Mouse (Mus musculus) kidney, adult 18-20 months (tissue): ENCODE measurements around the gene Cryzl1.
A peak's percentile ranks its signal among the peaks of the same experiment; 100 is the strongest.

ENCODE experiments used
- DNase-seq: peaks from one replicate; pipeline ENCODE4 v3.0.0; 2021

Gene Cryzl1

GRCm38 (mm10) chr16:91728123-91729065 lies at the start of gene Cryzl1:
Cryzl1 (minus strand) TSS chr16:91728975.
- peak; percentile 98 for DNase-seq

DNA sequence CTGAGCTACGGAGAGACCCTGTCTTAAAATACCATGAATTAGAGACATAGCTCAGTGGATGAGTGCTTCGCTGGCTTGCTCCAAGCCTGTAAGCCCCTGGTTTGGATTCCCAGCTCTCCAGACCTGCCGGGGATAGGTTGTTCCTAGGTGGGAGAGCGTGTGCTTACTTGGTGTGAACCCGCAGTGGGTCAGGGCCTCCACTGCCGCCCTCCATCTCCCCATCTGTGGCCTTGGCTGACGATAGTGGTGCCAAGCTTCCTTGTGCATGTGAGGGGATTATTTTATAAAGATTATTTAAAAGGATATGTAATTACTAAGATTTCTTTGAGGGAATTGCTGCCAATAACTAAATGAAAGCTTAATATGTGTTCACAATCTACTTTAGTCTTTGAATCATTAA lies 43.8 kb upstream of the Cryzl1 start:
- no peak for DNase-seq

DNA sequence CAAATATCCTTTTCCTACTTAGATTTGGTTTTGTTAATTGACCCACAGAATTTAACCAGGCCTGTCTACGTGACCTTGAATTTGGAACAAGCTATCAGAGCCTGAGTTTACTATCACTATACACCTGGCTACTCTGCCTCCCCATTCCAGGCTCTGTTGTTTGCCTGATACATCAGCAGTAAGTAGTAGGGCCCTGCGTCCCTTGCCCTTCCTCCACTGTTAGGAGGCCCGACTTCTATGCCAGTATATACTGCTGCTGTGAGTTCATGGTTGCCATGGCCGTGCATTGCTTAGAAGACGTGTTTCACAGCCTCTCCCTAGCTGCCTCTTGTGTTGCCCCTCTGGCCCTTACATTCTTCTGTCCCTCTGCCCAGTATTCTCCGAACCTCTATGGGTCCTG lies 42.6 kb upstream of the Cryzl1 start:
- DNase-seq: no peak

DNA sequence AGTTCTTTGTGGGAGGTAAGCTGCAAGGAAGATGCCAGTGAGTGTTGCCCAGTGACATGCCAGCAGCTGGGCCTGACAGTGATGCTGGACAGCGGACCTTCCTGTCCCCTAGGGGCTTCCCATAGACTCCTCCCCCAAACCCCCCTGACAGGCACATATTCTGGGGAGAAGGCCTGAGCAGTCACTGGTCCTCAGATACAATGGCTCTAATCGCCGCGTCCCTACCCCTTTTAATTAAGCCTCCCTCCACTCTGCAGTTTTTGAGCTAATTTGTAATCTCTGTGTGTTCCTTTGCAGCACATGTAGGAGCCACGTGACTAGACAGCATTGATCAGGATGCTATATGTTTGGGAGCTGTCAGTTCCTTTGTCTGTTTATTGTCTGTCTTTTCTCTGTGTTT lies 41.9 kb upstream of the Cryzl1 start:
- no peak for DNase-seq

- no peak for DNase-seq
Observed at GRCm38 (mm10) chr16:91769911-91770310, 41.1 kb upstream of the Cryzl1 start.

DNA sequence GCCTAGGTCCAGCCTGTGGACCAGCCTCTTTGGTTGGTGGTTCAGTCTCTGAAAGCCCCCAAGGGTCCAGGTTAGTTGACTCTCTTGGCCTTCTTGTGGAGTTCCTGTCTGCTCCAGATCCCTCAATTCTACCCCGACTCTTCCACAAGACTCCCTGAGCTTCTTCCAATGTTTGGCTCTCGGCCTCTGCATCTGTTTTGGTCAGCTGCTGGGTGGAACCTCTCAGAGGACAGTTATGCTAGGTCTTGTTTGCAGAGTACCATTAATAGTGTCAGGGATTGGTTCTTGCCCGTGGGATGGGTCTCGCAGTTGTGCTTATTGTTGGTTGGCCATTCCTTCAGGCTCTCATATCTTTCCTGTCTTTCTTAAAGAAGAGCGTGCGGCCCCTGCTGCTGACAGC lies 39.8 kb upstream of the Cryzl1 start:
- no peak for DNase-seq

DNA sequence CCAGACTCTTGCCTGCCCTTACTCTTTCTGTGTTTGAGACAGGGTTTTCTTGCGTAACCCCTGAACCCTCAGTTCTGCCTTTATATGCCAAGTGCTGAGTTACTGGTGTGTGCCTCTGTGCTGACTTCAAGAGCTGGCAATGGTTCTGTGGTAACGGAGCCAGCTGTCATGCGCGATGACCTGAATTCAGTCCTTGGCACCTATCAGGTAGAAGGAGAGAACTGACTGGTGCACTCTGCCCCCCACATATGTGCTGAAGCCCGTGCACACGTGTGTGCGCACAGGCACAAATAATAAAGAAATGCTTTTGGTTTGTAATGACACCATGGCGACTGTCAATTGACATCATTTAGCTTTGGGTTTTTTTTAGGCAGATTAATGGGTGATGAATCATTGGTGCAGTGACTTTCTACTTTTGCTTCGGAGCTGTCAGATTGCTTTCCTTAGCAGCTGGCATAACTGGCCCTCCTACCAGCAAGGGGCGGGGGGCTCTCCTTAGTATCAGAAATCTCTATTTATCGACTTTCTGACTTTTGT lies 38.5 kb upstream of the Cryzl1 start:
- peak; percentile 57 for DNase-seq

- no peak for DNase-seq
Observed at GRCm38 (mm10) chr16:91765816-91766210, 37.0 kb upstream of the Cryzl1 start.

GRCm38 (mm10) chr16:91765121-91765815 lies 36.5 kb upstream of the Cryzl1 start:
- DNase-seq: no peak

DNA sequence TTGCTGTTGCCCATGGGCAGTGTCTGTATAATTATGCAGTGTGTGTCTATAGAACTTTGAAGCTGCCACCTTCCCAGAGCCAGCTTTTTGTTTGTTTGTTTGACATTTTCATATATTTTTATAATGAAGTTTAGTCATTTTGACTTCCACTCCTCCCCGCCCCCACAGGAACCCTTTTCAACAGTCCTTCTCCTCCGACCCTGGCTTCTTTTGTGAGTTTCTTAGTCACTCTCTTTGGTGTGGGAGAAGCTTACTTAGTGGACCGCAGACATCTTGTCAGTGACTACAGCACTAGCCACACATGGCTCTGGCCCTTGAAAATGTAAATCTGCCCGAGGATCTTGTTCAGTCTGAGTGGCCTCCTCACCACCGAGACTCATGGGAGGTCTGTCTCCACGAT lies 35.6 kb upstream of the Cryzl1 start:
- DNase-seq: no peak

GRCm38 (mm10) chr16:91763975-91764374 lies 35.2 kb upstream of the Cryzl1 start:
- no peak for DNase-seq

DNA sequence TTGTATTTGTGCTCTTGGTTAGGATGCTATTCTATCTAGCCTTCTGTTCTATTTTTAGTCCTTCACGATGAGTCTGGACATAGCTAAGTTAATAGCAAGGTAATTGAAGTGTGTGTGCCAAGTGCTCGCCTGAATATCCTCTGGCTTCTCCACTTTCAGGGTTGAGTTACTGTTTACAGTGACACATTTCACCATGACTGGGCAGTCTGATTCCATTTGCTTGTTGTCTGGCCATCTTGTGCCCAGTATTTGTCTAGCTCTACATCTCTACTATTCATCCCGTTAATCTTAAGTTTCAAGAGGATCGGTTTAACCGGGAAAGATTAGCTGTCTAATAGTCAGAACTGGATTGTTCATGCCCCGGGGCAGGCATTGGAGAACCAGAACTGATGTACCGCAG lies 33.7 kb upstream of the Cryzl1 start:
- DNase-seq: no peak

GRCm38 (mm10) chr16:91761761-91762160 lies 33.0 kb upstream of the Cryzl1 start:
- no peak for DNase-seq

DNA sequence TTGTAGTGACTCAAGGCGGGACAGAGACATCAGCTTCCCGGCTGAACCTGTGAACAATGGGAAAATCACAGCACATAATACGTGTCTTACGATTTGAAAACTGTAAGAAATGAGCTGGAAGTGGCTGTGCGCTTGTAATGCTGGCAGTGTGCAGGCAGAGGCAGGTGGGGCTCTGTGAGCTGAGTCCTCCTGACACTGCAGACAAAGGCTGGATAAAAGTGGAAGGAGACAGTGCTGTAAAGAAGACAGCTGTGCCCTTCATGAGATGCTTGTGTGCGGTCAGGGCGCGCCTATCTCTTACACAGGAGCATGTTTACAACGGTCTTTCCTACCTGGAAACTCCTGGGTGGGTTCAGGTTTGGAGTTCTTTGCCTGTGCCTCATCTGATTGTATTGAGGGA lies 32.4 kb upstream of the Cryzl1 start:
- DNase-seq: no peak

DNA sequence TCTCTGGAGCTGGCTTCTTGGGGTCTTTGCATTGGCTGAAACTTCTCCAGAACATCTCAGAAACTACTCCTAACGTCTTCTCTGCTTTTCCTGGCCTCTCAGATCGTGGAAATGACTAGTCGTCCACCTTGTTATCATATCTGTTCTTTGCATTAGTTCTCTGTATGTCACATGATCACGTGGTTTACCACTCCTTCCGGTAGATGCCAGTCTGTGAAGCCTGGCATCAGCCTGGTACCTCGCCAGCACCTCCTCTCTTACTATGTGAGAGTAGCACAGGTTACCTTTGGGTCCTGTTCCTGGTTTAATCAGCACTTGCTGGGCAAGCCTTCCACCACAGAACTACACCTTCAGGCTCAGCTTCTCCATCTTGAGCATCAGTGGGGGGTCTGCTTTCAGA lies 26.2 kb upstream of the Cryzl1 start:
- DNase-seq: no peak

GRCm38 (mm10) chr16:91753611-91754010 lies 24.8 kb upstream of the Cryzl1 start:
- DNase-seq: no peak

DNA sequence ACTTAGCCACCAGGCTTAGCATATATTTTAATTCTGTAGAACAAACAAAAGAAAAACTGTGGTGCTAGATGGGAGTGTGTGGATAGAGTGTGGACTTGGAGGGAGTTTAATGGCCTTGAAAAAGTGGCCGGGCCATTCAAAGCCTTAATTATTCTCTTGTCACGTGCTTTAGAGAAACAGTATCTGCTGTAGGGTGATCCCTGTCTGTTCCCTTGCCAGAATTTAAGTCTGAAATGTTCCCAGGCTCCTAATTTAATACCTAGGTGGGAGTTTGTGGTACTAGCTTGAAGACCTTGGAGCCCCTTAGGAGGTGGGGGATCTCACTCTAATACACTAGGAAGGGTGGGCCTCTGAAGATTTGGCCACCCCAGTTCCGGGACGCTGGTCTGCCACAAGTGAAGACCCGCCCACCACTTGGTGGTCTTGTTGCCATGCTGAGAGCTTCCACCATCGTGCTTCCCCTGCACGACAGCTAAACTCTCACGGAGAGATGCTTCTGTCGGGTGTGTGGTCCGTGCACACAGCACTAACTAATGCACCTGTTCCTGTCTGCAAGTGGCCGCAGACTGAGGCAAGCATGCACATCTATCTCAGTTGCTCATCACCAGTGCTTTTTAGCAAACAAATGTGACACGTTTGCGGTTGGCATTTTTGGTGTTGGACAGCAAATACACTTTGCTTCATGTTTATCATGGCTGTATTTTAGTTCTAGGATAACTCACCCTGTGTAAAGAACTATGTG lies 23.0 kb upstream of the Cryzl1 start:
- DNase-seq: no peak

DNA sequence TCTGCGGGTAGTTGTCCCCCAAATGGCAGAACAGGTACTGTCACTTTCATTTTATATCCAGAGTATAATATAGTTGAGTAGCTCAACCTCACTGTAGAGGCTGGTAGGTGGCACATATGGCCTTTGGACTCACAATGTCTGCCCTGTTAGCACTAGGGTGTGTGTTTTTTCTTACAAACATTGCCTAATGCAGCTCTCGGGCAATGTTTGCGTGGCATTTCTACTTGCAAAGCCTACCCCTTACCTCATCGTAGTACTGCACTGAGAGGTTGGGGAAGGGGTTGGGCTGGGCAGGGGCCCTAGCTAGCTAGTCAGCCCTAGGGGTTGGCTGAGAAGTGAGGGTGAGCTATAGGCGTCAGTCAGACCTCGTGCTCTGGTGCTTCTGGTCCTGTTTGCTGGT lies 18.8 kb upstream of the Cryzl1 start:
- DNase-seq: no peak

DNA sequence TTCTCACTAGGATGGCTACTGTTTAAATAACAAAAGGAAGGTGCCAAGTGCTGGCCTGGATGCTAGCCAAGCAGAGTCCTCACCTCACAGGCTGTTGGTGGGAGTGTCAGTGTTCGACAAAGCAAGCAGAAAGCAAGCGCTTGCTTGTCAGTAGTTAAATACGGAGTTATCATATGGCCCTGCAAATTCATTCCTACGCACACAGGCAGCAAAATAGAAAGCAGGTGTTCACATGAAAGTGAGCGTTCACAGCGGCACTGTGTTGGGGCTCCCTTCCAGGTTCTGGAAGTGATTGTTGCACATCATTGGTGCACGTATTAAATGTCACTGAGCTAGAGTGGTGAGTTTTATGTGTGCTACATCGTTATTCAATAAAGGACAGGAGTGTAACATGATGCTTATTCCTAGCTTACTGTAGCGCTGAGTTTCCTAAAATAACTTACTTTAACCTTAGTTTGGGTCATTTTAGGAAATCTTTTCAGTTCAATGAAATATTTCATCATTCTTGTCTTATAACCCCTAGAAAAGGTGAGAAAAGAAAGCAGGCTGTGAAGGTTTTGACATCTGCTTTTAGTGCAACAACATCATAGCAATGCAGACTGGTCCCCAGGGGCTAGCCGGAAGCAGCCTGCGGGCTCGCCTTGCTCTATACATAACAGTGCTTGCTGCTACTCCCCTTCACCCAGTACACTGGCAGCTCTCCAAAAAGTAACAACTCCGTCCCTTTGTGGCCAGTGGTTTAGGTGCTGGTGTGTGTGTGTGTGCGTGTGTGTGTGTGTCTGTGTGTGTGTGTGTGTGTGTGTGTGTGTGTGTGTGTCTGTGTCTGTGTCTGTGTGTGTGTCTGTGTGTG lies 17.6 kb upstream of the Cryzl1 start:
- DNase-seq: no peak

DNA sequence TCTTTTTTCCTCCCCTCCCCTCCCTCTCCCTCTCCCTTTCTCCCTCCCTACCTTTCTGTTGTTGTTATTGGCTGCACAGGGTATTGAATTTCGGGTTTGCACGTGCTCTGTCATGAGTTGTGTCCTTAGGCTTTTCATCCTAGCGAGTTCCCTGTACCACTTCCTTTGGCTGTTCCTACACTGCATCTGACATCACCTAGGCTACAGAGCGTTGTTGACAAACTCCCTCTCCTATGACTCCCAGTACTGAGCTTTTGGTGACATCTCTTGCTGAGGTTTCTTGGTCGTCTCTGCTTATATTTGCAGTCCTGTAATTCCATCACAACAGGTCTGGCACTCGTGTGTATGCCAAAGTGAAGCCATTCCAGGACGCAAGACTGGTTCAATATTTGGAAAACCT lies 14.3 kb upstream of the Cryzl1 start:
- DNase-seq: no peak

DNA sequence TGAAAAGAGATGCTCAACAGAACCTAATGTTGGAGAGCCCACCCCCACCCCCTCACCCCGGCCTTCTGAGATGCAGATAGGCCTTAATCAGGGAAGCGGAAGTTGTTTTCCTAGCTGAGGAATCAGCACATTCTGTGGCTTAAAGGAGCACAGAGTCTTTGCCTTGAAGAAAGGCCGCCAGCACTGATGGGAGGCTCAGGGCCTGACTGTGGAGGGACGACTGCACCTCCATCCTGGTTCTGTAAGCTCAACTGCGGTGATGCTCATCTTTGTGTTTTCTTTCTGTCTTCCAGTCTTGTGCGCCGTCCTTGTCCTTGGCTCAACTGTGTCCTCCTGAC lies 12.1 kb upstream of the Cryzl1 start:
- no peak for DNase-seq

DNA sequence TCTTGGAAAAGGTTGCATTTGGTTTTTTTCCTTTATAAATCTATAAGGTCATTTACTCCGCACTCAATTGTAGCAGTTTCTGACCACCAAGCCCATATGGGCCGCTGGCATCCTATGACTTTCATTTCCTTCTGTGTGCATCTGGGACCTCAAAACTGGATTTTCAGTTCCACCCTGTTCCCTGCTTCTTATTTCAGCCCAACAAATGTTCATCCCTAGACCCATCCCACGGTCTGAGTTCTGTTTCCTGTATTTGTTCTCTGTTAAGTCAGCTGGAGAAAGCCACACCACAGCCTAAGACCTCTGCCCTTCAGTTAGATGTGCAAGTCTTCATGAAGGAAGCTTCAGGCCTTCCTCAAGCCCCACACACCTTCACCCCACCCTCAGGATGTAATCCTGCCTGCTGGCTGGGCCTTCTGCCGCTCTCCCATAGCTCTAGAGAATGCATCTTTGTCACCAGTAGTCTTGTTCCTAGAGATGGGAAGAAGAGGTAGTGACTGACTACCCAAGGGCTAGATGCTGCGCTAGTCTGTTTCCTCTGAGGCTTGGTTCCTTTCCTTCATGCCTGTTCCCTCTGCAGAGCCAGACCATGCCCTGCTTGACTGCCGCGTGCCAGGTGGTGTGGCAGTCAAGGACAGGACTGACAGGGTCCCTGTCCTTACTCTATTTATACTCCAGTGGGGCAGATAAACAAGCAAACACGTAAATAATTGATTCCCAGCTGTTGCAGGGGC lies 11.6 kb upstream of the Cryzl1 start:
- no peak for DNase-seq
